Mouse (Mus musculus) forebrain, embryonic 15.5 days (tissue): ENCODE results near the gene Fam129b. TPM values are rescaled to one million over a fixed set of nuclear protein-coding genes. Genes with fewer than 3 reads are reported as not detected.

Source experiments
- ATAC-seq: fragments of 200-750 bp; cut with Nextera tagmentation; replicated peaks from 2 replicates; pipeline ENCODE4 v1.8.0; 2017; ENCODE audit warnings: mild to moderate bottlenecking, moderate TSS enrichment, moderate library complexity
- H3K27ac ChIP-seq: fragments of 300-500 bp; sonication (generic); replicated peaks from 2 replicates; pipeline ENCODE4 v1.5.1; 2015; ENCODE audit warnings: mild to moderate bottlenecking, inconsistent platforms
- H3K27me3 ChIP-seq: fragments of 300-500 bp; sonication (generic); 2 replicates; pipeline ENCODE4 v1.6.1; 2015; ENCODE audit warnings: inconsistent platforms
- H3K36me3 ChIP-seq: fragments of 300-500 bp; sonication (generic); 2 replicates; pipeline ENCODE4 v1.6.1; 2015; ENCODE audit warnings: mild to moderate bottlenecking, inconsistent platforms
- H3K4me1 ChIP-seq: fragments of 300-500 bp; sonication (generic); 2 replicates; pipeline ENCODE4 v1.6.1; 2015; ENCODE audit warnings: inconsistent platforms
- H3K4me2 ChIP-seq: fragments of 300-500 bp; sonication (generic); replicated peaks from 2 replicates; pipeline ENCODE4 v1.6.1; 2015; ENCODE audit warnings: mild to moderate bottlenecking, inconsistent platforms
- H3K4me3 ChIP-seq: fragments of 300-500 bp; sonication (generic); 2 replicates; pipeline ENCODE4 v1.5.1; 2015; ENCODE audit warnings: mild to moderate bottlenecking, inconsistent platforms
- H3K9ac ChIP-seq: fragments of 300-500 bp; sonication (generic); replicated peaks from 2 replicates; pipeline ENCODE4 v1.6.1; 2015; ENCODE audit warnings: mild to moderate bottlenecking, inconsistent platforms
- H3K9me3 ChIP-seq: fragments of 300-500 bp; sonication (generic); 2 replicates; pipeline ENCODE4 v1.6.1; 2016; ENCODE audit warnings: inconsistent platforms
- WGBS: fragments of 180-500 bp; shearing (Covaris S2); methylation state at CpG from one replicate; pipeline ENCODE4 v1.1.7; 2015; ENCODE audit warnings: mixed read lengths; 5-methylcytosine and 5-hydroxymethylcytosine counted together
- polyA plus RNA-seq: library from polyadenylated mRNA; unstranded; fragments of >200 nt; fragmentation: Nextera tagmentation; extraction: Ambion mirVana; gene quantifications from 2 replicates; pipeline ENCODE4 v1.2.1, GENCODE M21; 2015

Fam129b gene
- polyA plus RNA-seq, 1 experiment from 2014 or later: 33.5 TPM

DNA sequence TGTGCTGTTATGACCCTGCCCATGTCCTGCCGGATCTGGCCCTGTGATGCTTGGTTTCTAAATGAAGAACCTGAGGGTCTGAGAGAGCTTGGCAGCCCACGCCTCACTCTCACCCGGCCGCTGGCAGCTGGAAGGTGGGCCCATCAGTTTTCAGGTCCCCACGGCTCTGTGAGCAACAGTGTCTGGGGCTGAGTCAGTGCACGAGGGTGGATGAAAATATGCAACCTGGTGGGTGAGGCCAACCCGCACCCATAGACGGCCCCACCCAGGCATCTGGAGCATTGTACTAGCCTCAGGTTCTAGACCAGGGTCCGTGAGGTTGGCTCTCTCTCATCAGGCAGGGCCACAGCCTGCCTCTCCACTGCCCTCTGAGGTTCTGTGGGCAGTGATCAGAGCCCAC, 26.2 kb downstream of the Fam129b start:
- no peak overlapping the region for H3K9ac ChIP-seq
- H3K27me3 ChIP-seq: no peaks in the 10 kb centered on the region
- H3K4me1 ChIP-seq: peaks cover 14% of the 10 kb centered on the region
- no peaks in the 10 kb centered on the region for H3K9me3 ChIP-seq
- ATAC-seq: no peak
- H3K27ac ChIP-seq: no peak overlapping the region
- H3K4me3 ChIP-seq: no peak overlapping the region
- no peak overlapping the region for H3K4me2 ChIP-seq
- H3K36me3 ChIP-seq: no peaks in the 10 kb centered on the region; the same call in 1 of the 2 replicates
- 91% methylated on average over 9 of the region's 9 CpGs for WGBS

DNA sequence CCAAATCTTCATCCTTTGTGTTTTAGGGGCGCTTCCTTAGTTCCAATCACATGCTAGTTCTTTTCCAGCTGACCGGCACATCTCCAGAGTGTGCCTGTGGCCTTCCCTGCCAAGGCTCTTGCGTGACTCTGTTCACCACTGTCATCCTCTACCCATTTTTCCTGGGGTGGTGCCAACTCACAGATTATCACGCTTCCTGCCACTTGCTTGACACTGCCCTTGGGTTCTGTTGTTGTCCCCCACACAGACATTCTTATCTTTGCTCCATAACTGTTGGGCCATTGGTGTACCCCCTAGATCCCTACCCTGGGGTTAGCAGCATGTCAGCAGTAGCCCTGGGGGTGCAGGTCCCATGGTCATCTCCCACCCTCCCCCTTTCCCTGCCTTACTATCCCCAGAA, 27.6 kb downstream of the Fam129b start:
- Histone ChIP-seq H3K27me3 (no peaks in the 10 kb centered on the region), H3K27ac (no peak overlapping the region), H3K36me3 (no peaks in the 10 kb centered on the region; the same call in 1 of the 2 replicates), H3K9me3 (no peaks in the 10 kb centered on the region), H3K4me2 (no peak overlapping the region), H3K9ac (no peak overlapping the region), H3K4me3 (no peak overlapping the region), H3K4me1 (peaks cover 20% of the 10 kb centered on the region)
- WGBS: 91% methylated on average over 4 of the region's 4 CpGs
- ATAC-seq: no peak

DNA sequence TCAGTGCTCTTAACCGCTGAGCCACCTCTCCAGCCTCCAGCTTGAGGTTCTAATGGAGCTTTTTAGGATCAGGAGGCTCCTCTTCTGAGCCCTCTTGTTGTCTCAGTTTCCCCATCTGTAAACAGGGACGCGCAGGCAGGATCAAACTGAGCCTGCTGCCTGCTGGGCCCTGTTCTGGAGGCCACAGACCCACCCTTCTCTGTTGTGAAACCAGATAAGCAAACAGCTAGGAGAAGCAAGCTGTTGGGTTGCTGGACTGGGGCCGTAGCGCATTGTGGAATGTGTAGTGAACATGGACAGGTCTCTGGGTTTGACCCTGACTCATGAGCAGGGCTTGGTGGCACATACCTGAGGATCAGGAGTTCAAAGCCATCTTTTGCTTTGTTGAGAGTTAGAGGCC, 28.7 kb downstream of the Fam129b start:
- WGBS: 97% methylated on average over 5 of the region's 5 CpGs
- H3K27ac ChIP-seq: no peak overlapping the region
- ATAC-seq: no peak
- H3K4me3 ChIP-seq: no peak overlapping the region
- H3K4me2 ChIP-seq: no peak overlapping the region
- H3K9ac ChIP-seq: no peak overlapping the region
- H3K9me3 ChIP-seq: no peaks in the 10 kb centered on the region
- peaks cover 28% of the 10 kb centered on the region for H3K4me1 ChIP-seq
- no peaks in the 10 kb centered on the region for H3K27me3 ChIP-seq
- H3K36me3 ChIP-seq: no peaks in the 10 kb centered on the region; the same call in 1 of the 2 replicates

DNA sequence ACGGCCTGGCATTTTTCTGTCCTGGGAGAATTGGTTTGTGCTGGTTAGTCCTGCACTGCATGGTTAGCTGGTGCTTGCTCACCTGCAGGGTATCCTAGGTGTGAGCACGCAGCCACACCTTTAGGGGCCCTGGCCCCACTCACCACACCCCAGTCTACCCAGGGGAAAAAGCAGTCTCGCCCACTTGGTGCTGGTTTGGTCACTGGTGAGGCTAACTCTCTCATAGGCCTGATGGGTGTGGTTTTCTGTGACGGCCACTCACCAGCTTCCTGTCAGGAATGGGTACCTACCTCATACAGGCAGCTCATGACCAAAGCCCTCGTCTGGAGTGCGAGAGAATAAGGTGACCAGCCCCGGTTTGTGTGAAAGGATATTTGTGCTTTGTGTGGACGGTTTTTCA, 29.4 kb downstream of the Fam129b start:
- Histone ChIP-seq H3K4me3 (no peak overlapping the region), H3K27ac (no peak overlapping the region), H3K9ac (no peak overlapping the region), H3K27me3 (no peaks in the 10 kb centered on the region), H3K9me3 (no peaks in the 10 kb centered on the region), H3K4me2 (no peak overlapping the region), H3K36me3 (peaks cover under 1% of the 10 kb centered on the region; the same call in 1 of the 2 replicates), H3K4me1 (peaks cover 28% of the 10 kb centered on the region)
- ATAC-seq: no peak
- WGBS: 83% methylated on average over 8 of the region's 8 CpGs

DNA sequence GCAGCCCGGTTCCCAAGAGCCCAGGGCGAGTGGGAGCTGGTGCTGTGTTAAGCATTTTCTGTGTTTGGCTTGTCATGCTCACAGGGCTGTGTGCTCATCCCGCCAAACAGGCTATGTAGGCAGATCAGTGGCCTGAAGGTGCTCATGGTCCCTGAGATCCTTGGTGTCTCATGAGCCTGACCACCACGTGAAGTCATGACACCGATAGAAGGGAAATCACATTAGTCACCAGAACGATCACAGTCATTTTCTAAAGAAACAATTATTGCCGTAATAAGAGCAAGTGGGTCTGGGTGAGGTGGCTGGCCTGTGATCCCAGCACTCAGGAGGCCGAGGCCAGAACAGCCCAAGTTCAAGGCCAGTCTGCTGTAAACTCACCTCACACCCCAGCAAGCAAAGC, 31.5 kb downstream of the Fam129b start:
- H3K27ac ChIP-seq: peak overlapping the region; percentile 81; the same call in 1 of the 2 replicates
- 56% methylated on average over 8 of the region's 8 CpGs for WGBS
- no peak for ATAC-seq

GRCm38 (mm10) chr2:32908272-32908671, 32.4 kb downstream of the Fam129b start:
- H3K27ac ChIP-seq: peak overlapping the region; percentile 81
- WGBS: 5% methylated on average over 6 of the region's 6 CpGs
- no peak overlapping the region for H3K4me3 ChIP-seq
- no peaks in the 10 kb centered on the region for H3K9me3 ChIP-seq
- H3K4me2 ChIP-seq: peak overlapping the region; percentile 21
- no peaks in the 10 kb centered on the region for H3K27me3 ChIP-seq
- H3K36me3 ChIP-seq: peaks cover 17% of the 10 kb centered on the region
- peaks cover 28% of the 10 kb centered on the region for H3K4me1 ChIP-seq
- no peak overlapping the region for H3K9ac ChIP-seq
- peak; percentile 68 for ATAC-seq

More for the DNA sequence above, 31.5 kb downstream of the Fam129b start:
- Histone ChIP-seq H3K36me3 (peaks cover 17% of the 10 kb centered on the region), H3K27me3 (no peaks in the 10 kb centered on the region), H3K4me3 (no peak overlapping the region), H3K9me3 (no peaks in the 10 kb centered on the region), H3K4me1 (peaks cover 28% of the 10 kb centered on the region), H3K4me2 (no peak overlapping the region), H3K9ac (no peak overlapping the region)

GRCm38 (mm10) chr2:32908796-32909195, 32.9 kb downstream of the Fam129b start:
- no peaks in the 10 kb centered on the region for H3K9me3 ChIP-seq
- 15% methylated on average over 11 of the region's 11 CpGs for WGBS
- ATAC-seq: no peak
- H3K9ac ChIP-seq: no peak overlapping the region
- peak overlapping the region; percentile 81 for H3K27ac ChIP-seq
- no peak overlapping the region for H3K4me3 ChIP-seq
- H3K27me3 ChIP-seq: no peaks in the 10 kb centered on the region
- peak overlapping the region; percentile 21 for H3K4me2 ChIP-seq
- peaks cover 19% of the 10 kb centered on the region for H3K36me3 ChIP-seq
- peaks cover 28% of the 10 kb centered on the region for H3K4me1 ChIP-seq

- Histone ChIP-seq H3K36me3 (peaks cover 19% of the 10 kb centered on the region), H3K27me3 (no peaks in the 10 kb centered on the region), H3K9me3 (no peaks in the 10 kb centered on the region), H3K4me1 (peaks cover 29% of the 10 kb centered on the region), H3K9ac (no peak overlapping the region), H3K4me2 (no peak overlapping the region), H3K27ac (no peak overlapping the region), H3K4me3 (no peak overlapping the region)
- WGBS: 77% methylated on average over 7 of the region's 7 CpGs
- no peak for ATAC-seq
Observed at GRCm38 (mm10) chr2:32911639-32912182, 35.8 kb downstream of the Fam129b start.

GRCm38 (mm10) chr2:32912210-32912804, 36.4 kb downstream of the Fam129b start:
- H3K9ac ChIP-seq: no peak overlapping the region
- H3K9me3 ChIP-seq: no peaks in the 10 kb centered on the region
- peaks cover 19% of the 10 kb centered on the region for H3K36me3 ChIP-seq
- H3K4me1 ChIP-seq: peaks cover 23% of the 10 kb centered on the region
- peak; percentile 26; the same call in 1 of the 2 replicates for ATAC-seq
- H3K4me3 ChIP-seq: no peak overlapping the region
- WGBS: 26% methylated on average over 19 of the region's 19 CpGs
- H3K27ac ChIP-seq: no peak overlapping the region
- H3K4me2 ChIP-seq: no peak overlapping the region
- no peaks in the 10 kb centered on the region for H3K27me3 ChIP-seq

DNA sequence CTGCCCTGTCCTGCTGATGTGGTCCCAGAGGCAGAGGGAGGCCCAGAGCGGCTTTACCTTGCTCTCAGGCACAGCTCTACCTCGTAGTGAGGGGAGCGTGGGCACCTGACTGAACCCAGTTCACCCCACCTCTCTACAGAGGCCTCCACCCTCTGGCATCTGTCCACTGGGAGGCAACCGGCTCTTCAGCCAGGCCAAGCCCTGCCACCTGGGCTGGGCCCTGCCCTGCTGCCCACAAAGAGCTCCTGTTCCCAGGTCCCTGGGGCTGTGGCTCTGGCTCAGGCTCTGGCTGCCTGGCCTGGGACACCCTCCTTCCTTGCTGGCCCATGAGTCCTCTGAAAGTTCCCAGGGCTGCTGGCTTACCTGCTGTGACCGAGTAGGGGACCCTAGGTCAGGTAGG, 38.4 kb downstream of the Fam129b start:
- ATAC-seq: no peak

GRCm38 (mm10) chr2:32914896-32915295, 39.0 kb downstream of the Fam129b start:
- no peak overlapping the region for H3K4me2 ChIP-seq
- peak; percentile 24 for ATAC-seq
- peaks cover 33% of the 10 kb centered on the region for H3K36me3 ChIP-seq
- H3K27me3 ChIP-seq: no peaks in the 10 kb centered on the region
- H3K4me3 ChIP-seq: no peak overlapping the region
- 0 out of 2 replicates have a peak, but pooled peaks cover 4% of the 10 kb centered on the region for H3K4me1 ChIP-seq
- WGBS: 55% methylated on average over 3 of the region's 3 CpGs
- no peak overlapping the region for H3K9ac ChIP-seq
- H3K9me3 ChIP-seq: no peaks in the 10 kb centered on the region
- H3K27ac ChIP-seq: no peak overlapping the region; the same call in 1 of the 2 replicates

More for the DNA sequence above, 38.4 kb downstream of the Fam129b start:
- Histone ChIP-seq H3K9ac (no peak overlapping the region), H3K9me3 (no peaks in the 10 kb centered on the region), H3K4me2 (no peak overlapping the region), H3K27ac (no peak overlapping the region; the same call in 1 of the 2 replicates), H3K4me3 (no peak overlapping the region), H3K4me1 (0 out of 2 replicates have a peak, but pooled peaks cover 4% of the 10 kb centered on the region), H3K27me3 (no peaks in the 10 kb centered on the region), H3K36me3 (peaks cover 27% of the 10 kb centered on the region)
- 69% methylated on average over 5 of the region's 5 CpGs for WGBS

DNA sequence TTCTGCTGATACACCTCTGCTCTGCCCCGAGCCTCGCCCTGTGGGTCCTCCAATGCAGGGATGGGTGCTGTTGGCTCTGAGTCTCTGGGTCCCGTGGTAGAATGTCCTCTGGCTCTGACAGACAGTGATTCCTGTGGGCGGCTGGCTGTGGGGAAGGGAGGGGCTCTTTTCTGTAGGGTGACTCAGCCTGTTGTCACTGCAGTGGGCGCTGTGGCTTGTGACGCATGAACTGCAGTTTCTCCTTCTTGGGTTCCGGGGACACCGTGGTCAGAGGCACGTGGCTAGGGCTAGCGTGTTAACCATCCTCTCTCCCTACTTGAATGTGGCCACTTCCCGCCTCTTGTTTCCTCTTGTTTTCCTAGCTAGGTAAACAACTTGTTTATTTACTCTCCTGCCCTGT, 41.6 kb downstream of the Fam129b start:
- Histone ChIP-seq H3K27me3 (no peaks in the 10 kb centered on the region), H3K4me3 (no peak overlapping the region), H3K9ac (no peak overlapping the region), H3K9me3 (no peaks in the 10 kb centered on the region), H3K27ac (no peak overlapping the region), H3K4me1 (0 out of 2 replicates have a peak, but pooled peaks cover 4% of the 10 kb centered on the region), H3K36me3 (peaks cover 41% of the 10 kb centered on the region), H3K4me2 (no peak overlapping the region)
- 90% methylated on average over 11 of the region's 11 CpGs for WGBS
- no peak for ATAC-seq
